Mouse (Mus musculus) right cerebral cortex, postnatal 36 days (tissue): ENCODE results near the gene Cep295nl.
A peak's percentile ranks its signal among the peaks of the same experiment; 100 is the strongest.
"Not testable (repeated sequence)": the region's sequence is repeated elsewhere in the genome, so short reads cannot be mapped to it uniquely, and the experiment has no call there.

Experiments used
- DNase-seq, 2 experiments: peaks; one replicate each; pipeline ENCODE4 v3.0.0; 2022; ENCODE audit warnings: low spot score in 2 of 2, mixed read lengths in 1 of 2

The Cep295nl gene

GRCm38 (mm10) chr11:118321971-118322370 is 20.3 kb downstream of the Cep295nl start:
- DNase-seq: no peak

- peak in 1 of 2 experiments; percentile 60 for DNase-seq
These were observed 20.8 kb downstream of the Cep295nl start for GRCm38 (mm10) chr11:118321500-118321899.

- no peak for DNase-seq
These were observed 23.6 kb downstream of the Cep295nl start for GRCm38 (mm10) chr11:118318678-118319077.

GRCm38 (mm10) chr11:118317129-118317528 is 25.2 kb downstream of the Cep295nl start:
- DNase-seq: no peak

- no peak for DNase-seq
These were observed 26.0 kb downstream of the Cep295nl start for GRCm38 (mm10) chr11:118316231-118316806.

- no peak for DNase-seq
These were observed 30.1 kb downstream of the Cep295nl start for GRCm38 (mm10) chr11:118312132-118312723.

GRCm38 (mm10) chr11:118307962-118308361 is 34.3 kb downstream of the Cep295nl start:
- not testable (repeated sequence) for DNase-seq

GRCm38 (mm10) chr11:118303959-118304358 is 38.3 kb downstream of the Cep295nl start:
- not testable (repeated sequence) for DNase-seq

GRCm38 (mm10) chr11:118298810-118299209 is 43.5 kb downstream of the Cep295nl start:
- no peak for DNase-seq

GRCm38 (mm10) chr11:118297967-118298366 is 44.3 kb downstream of the Cep295nl start:
- no peak for DNase-seq

GRCm38 (mm10) chr11:118295026-118295425 is 47.3 kb downstream of the Cep295nl start:
- no peak for DNase-seq

GRCm38 (mm10) chr11:118292671-118293070 is 49.6 kb downstream of the Cep295nl start:
- DNase-seq: no peak

- peak; percentile 100 for DNase-seq
These were observed 52.1 kb downstream of the Cep295nl start, which contains the start of gene Usp36 for GRCm38 (mm10) chr11:118289999-118290889. TSS of gene Usp36 (minus strand) at chr11:118290244.

GRCm38 (mm10) chr11:118289562-118289961 is 52.7 kb downstream of the Cep295nl start:
- DNase-seq: no peak

GRCm38 (mm10) chr11:118289037-118289511 is 53.2 kb downstream of the Cep295nl start:
- DNase-seq: no peak

GRCm38 (mm10) chr11:118287573-118287972 is 54.7 kb downstream of the Cep295nl start:
- no peak for DNase-seq

GRCm38 (mm10) chr11:118286434-118286833 is 55.9 kb downstream of the Cep295nl start:
- no peak for DNase-seq

- DNase-seq: no peak
These were observed 56.5 kb downstream of the Cep295nl start for GRCm38 (mm10) chr11:118285791-118286190.
